Mouse (Mus musculus): ENCODE data around the gene Scp2. TPM values are rescaled to one million over a fixed set of nuclear protein-coding genes. Genes with fewer than 3 reads are reported as not detected.

The Scp2 gene
- total RNA-seq, 2 experiments from 2014 or later: 73.0 to 79.6 TPM

GRCm38 (mm10) chr4:108031502-108032351 is 113.1 kb downstream of the Scp2 start:
- DNase-seq (ENCODE audit: extremely low spot score in 1 of 2, low spot score in 2 of 2): peak in 1 of 2 experiments; percentile 77

GRCm38 (mm10) chr4:108030888-108031501 is 113.8 kb downstream of the Scp2 start:
- intact Hi-C loops (cut with DNase I): no loop called here
- peak in 1 of 2 experiments; percentile 48 for DNase-seq (ENCODE audit: extremely low spot score in 1 of 2, low spot score in 2 of 2)

More at GRCm38 (mm10) chr4:108031502-108032351, 113.1 kb downstream of the Scp2 start:
- intact Hi-C loops (cut with DNase I): no loop called here

- intact Hi-C loops (cut with DNase I): no loop called here
- peak in 1 of 2 experiments; percentile 22 for DNase-seq (ENCODE audit: extremely low spot score in 1 of 2, low spot score in 2 of 2)
These were observed 118.6 kb downstream of the Scp2 start for GRCm38 (mm10) chr4:108026193-108026592.

- intact Hi-C loops (cut with DNase I): no loop called here
These were observed 119.5 kb downstream of the Scp2 start for GRCm38 (mm10) chr4:108025269-108025668.

GRCm38 (mm10) chr4:108024641-108025040 is 120.2 kb downstream of the Scp2 start:
- intact Hi-C loops (cut with DNase I): no loop called here
- peak in 1 of 2 experiments; percentile 39 for DNase-seq (ENCODE audit: extremely low spot score in 1 of 2, low spot score in 2 of 2)

More at GRCm38 (mm10) chr4:108025269-108025668, 119.5 kb downstream of the Scp2 start:
- peak in 1 of 2 experiments; percentile 30 for DNase-seq (ENCODE audit: extremely low spot score in 1 of 2, low spot score in 2 of 2)

GRCm38 (mm10) chr4:108023186-108023585 is 121.6 kb downstream of the Scp2 start:
- no peak for DNase-seq (ENCODE audit: extremely low spot score in 1 of 2, low spot score in 2 of 2)
- intact Hi-C loops (cut with DNase I): no loop called here

- intact Hi-C loops (cut with DNase I): no loop called here
- peak in 1 of 2 experiments; percentile 15 for DNase-seq (ENCODE audit: extremely low spot score in 1 of 2, low spot score in 2 of 2)
These were observed 124.6 kb downstream of the Scp2 start for GRCm38 (mm10) chr4:108020178-108020577.

GRCm38 (mm10) chr4:108018961-108019921 is 125.6 kb downstream of the Scp2 start:
- no peak for DNase-seq (ENCODE audit: extremely low spot score in 1 of 2, low spot score in 2 of 2)
- intact Hi-C loops (cut with DNase I): no loop called here

- no peak for DNase-seq (ENCODE audit: extremely low spot score in 1 of 2, low spot score in 2 of 2)
- intact Hi-C loops (cut with DNase I): no loop called here
These were observed 126.4 kb downstream of the Scp2 start for GRCm38 (mm10) chr4:108018241-108018923.

- no peak for DNase-seq (ENCODE audit: extremely low spot score in 1 of 2, low spot score in 2 of 2)
- intact Hi-C loops (cut with DNase I): no loop called here
These were observed 127.0 kb downstream of the Scp2 start for GRCm38 (mm10) chr4:108017839-108018238.

GRCm38 (mm10) chr4:108016321-108016720 is 128.5 kb downstream of the Scp2 start:
- intact Hi-C loops (cut with DNase I): no loop called here
- DNase-seq (ENCODE audit: extremely low spot score in 1 of 2, low spot score in 2 of 2): no peak

- intact Hi-C loops (cut with DNase I): no loop called here
- no peak for DNase-seq (ENCODE audit: extremely low spot score in 1 of 2, low spot score in 2 of 2)
These were observed 129.6 kb downstream of the Scp2 start for GRCm38 (mm10) chr4:108015067-108015765.

- no peak for DNase-seq (ENCODE audit: extremely low spot score in 1 of 2, low spot score in 2 of 2)
- intact Hi-C loops (cut with DNase I): no loop called here
These were observed 130.3 kb downstream of the Scp2 start for GRCm38 (mm10) chr4:108014466-108014865.

GRCm38 (mm10) chr4:108008541-108008940 is 136.3 kb downstream of the Scp2 start:
- intact Hi-C loops (cut with DNase I): no loop called here
- DNase-seq (ENCODE audit: extremely low spot score in 1 of 2, low spot score in 2 of 2): no peak

- DNase-seq (ENCODE audit: extremely low spot score in 1 of 2, low spot score in 2 of 2): no peak
- intact Hi-C loops (cut with DNase I): no loop called here
These were observed 137.2 kb downstream of the Scp2 start for GRCm38 (mm10) chr4:108007532-108008103.

GRCm38 (mm10) chr4:108005328-108005727 is 139.5 kb downstream of the Scp2 start:
- DNase-seq (ENCODE audit: extremely low spot score in 1 of 2, low spot score in 2 of 2): no peak
- intact Hi-C loops (cut with DNase I): no loop called here

GRCm38 (mm10) chr4:107999380-107999779 is 145.4 kb downstream of the Scp2 start:
- no peak for DNase-seq (ENCODE audit: extremely low spot score in 1 of 2, low spot score in 2 of 2)

More at GRCm38 (mm10) chr4:107999380-107999779, 145.4 kb downstream of the Scp2 start:
- intact Hi-C loops (cut with DNase I): no loop called here

Data from left cerebral cortex, postnatal 10 days (tissue).